Mouse (Mus musculus) layer of hippocampus, adult 9-10 months (tissue): ENCODE data around the gene Bcas3.
"Not testable (repeated sequence)": the region's sequence is repeated elsewhere in the genome, so short reads cannot be mapped to it uniquely, and the experiment has no call there.

Experiments used
- DNase-seq: peaks from one replicate; pipeline ENCODE4 v3.0.0; 2022; ENCODE audit warnings: low spot score

Gene Bcas3

DNA sequence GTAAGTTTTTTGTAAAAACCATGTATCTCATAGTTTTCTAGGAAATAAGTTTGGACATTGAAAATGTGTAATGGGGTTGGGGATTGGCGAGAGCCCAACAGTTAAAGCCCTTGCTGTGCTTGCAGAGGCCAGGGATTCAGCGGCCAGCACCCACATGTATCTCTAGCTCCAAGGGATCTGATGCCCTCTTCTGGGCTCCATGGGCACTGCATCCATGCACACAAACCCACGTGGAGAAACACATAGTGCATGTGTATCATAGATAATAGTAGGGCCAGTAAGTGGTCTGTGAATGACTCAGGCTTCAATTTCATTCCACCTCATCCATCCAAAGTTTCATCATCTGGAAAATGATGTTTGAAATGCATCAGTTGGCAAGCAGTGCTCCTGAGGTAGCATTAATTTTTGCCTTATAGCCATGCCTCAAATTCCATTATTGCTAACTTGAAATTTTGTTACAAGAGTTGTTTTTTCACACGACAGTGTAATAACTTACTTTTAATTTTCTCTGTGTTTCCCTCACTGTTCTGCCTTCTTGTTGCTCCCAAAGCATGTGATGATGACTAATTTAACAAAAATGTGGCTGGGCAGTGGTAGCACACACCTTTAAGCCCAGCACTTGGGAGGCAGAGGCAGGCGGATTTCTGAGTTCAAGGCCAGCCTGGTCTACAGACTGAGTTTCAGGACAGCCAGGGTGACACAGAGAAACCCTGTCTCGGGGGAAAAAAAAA lies 129.9 kb downstream of the Bcas3 start:
- no peak for DNase-seq

DNA sequence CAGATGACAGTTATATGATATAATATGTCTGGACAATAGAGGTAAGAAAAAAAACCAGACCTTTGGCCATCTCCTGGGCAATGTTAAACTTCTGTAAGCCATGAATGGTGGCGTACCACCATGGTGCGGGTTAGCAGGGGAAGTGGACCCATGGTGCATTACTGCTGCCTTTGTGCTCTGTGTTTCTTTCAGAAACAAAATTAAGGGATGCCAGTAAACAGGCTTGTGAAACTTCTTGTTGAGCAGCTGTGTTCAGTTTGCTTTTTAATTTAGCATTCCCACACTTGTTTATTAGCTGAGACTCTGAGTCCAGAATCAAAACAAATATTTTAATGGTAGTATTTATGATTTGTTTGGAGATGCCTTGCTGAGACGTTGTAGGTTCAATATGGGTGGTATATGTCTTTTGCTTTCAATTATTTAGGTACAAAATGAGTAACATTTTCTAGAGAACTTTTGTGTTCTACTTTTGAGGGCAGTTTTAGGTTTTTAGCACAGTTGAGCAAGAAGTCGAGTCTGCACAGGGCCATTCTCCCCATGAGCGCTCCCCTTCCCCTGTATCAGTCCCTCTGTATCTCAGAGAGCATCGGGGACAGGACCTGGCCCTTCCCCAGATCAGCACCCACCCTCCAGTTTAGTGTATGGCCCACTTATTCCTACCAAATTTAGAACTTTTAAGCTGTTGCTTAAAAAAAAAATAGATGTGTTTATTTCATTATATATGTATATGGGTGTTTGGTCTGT lies 132.4 kb downstream of the Bcas3 start:
- no peak for DNase-seq

DNA sequence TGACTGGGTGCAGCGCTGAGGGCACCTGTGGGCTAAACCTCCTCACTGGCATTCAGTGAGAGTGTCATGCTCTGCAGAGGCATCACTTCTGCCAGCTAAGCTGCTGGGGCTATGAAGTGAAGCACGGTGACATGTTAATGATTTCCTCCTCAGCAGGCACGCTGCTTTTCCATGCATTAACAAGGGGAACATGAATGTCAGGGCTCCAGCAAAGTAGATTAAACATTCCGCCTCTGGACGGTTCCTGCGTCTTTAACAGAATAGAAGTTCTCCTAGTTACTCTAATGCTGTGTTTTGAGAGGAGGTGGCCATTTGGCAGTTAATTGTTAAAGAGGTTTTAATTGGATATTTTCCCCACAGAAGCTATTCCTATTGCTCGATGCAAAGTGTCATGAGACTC lies 134.5 kb downstream of the Bcas3 start:
- no peak for DNase-seq

- DNase-seq, result peak; percentile 33
Observed at GRCm38 (mm10) chr11:85492231-85492630, 139.3 kb downstream of the Bcas3 start.

- no peak for DNase-seq
Observed at GRCm38 (mm10) chr11:85492666-85493065, 139.7 kb downstream of the Bcas3 start.

GRCm38 (mm10) chr11:85499561-85499960 lies 146.6 kb downstream of the Bcas3 start:
- DNase-seq, result no peak

DNA sequence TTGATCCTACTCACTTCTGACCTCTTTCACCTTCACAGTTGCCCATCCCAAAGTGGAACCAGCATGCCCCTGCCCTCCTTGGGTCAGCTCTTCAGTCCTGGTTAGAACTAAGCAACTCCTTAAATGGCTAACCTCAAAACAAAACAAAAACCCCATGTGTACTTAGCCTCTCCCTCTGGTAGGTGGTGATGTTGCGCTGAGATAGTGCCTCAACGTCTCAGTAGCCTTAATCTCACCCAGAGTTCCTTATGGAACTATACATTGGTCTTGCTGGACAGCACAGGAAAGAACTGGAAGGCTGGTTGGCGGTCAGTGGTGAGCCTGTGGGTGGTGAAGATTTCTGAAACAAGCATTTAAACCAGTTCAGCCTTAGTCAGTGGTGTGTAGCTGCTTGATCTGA lies 149.1 kb downstream of the Bcas3 start:
- DNase-seq, result no peak

DNA sequence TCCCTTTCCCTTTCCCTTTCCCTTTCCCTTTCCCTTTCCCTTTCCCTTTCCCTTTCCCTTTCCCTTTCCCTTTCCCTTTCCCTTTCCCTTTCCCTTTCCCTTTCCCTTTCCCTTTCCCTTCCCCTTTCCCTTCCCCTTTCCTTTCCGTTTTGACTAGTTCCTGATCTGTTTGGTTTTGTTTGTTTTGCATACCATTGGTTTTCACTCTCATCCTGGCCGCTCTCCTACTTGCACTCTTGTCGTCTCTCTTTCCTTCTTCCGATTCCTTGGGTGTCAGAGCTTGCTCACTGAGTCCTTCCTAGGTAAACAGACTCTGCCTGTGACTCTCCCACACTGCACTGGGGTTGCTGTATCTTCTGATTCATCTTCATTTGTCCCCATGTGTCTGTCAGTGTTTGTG lies 151.8 kb downstream of the Bcas3 start:
- DNase-seq, result not testable (repeated sequence)

- no peak for DNase-seq
Observed at GRCm38 (mm10) chr11:85505811-85506210, 152.8 kb downstream of the Bcas3 start.

GRCm38 (mm10) chr11:85509334-85509733 lies 156.4 kb downstream of the Bcas3 start:
- no peak for DNase-seq

GRCm38 (mm10) chr11:85511270-85511904 lies 158.4 kb downstream of the Bcas3 start:
- DNase-seq, result no peak

DNA sequence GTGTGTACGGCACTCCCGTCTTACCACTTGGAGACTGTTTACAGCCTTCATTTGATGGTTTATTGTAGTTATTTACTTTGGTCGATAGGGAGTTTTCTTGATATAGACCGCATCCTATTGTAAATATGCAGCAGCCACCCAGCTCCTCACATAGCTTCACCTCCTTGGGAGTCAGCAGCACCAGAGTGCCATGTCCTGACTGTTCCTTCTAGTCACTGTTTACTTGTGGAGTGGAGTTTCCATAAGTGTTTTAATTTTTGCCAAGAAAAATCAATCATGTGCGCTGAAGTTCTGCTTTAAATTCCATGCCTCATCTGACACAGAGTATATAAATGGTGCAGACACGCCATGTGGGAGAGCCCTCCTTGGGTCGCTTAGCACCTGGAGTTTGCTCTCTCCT lies 163.8 kb downstream of the Bcas3 start:
- no peak for DNase-seq

DNA sequence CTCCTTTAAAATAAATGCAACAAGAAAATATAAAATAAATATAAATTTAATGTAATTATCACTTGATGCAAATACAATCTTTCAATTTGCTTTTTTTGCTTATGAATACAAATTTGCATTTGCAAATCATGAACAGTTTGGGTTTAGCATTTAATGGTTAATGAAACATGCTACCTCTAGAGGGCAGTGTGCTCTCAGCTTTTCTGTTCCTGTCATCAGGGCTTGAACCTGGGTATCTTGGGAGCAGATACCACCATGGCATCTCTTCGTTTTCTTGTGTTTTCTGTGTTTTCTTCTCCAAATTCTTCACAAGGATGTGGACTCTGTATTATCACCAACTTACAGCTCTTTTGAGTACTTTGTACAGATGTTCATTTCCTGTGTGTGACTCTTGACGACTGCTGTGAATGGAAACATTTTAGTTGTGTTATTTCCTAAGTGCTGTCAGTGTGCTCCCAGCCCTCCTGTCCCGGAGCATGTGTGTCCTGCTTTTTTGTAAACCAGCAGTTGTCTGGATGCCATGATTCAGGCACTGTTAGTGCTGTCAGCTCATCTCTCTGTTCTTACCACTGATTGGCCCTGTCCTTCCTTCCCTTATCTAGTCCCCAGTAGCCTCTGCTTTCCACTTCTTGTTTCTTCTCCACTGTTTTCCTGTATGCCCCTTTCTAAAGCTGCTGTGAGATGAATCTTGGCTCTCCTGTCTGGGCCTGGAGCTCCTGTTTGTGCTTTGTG lies 165.2 kb downstream of the Bcas3 start:
- DNase-seq, result no peak

DNA sequence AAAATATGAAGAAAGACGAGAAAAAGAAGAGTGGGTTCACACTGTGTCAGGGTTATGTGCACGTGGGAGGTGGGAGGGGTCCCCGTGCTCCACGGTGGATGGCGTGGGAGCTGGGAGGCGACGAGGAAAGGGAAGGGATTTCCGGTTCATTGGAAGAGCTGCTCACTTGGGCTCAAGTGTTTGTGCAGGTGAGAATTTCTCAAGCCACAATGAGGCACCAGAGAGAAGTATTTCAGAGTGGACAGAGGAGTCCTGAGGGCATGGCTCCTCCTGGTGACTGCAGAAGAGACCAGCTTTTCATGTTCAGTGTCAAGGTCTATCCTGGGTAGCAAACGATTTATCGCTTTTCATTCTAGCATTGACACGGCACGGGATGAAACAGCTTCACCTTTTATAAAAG lies 167.3 kb downstream of the Bcas3 start:
- DNase-seq, result no peak

GRCm38 (mm10) chr11:85520996-85521395 lies 168.0 kb downstream of the Bcas3 start:
- DNase-seq, result no peak

- no peak for DNase-seq
Observed at GRCm38 (mm10) chr11:85523646-85524045, 170.7 kb downstream of the Bcas3 start.

DNA sequence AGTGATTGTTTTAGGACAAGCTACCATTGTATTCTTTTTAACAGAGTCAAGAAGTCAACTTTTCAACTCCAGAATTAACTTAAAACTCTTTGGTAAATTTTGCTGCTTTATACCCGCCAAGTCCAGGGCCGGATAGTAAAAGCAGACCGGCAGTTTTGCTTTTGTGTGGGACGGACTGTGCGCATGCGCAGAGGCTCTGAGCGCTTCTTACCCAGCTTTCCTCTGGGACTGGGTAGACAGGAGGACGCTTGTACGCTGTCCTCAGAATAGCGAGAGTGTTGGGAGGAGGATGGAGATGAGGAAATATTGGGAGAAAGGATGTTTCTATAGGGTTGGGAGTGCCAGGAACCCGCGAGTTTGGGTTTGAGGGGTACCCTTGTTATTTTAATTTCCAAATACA lies 171.2 kb downstream of the Bcas3 start:
- peak; percentile 35 for DNase-seq

- DNase-seq, result no peak
Observed at GRCm38 (mm10) chr11:85524841-85525500, 172.0 kb downstream of the Bcas3 start.

DNA sequence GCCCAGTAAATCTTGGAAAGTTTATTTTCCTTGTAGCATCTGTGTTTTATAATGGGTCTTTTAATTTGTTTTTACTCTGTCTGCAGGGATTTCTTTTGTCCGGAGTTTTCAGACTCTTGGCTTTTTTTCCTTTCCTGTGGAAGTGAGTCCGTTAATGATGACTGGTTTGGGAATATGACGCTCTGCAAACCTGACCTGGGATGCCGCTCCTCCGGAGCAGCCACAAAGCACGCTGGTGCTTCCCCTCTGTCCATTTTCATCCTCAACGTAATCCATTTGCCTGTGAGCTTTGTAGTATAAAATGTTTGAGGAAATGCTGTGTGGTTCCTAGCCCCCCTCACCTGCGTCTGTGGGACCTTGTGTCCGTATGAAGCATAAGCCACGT lies 172.5 kb downstream of the Bcas3 start:
- no peak for DNase-seq

- DNase-seq, result no peak
Observed at GRCm38 (mm10) chr11:85525979-85526775, 173.2 kb downstream of the Bcas3 start.

- DNase-seq, result no peak
Observed at GRCm38 (mm10) chr11:85527261-85527660, 174.3 kb downstream of the Bcas3 start.
